Mouse (Mus musculus): ENCODE results near the gene Tmem196.
"Not testable (repeated sequence)": the region's sequence is repeated elsewhere in the genome, so short reads cannot be mapped to it uniquely, and the experiment has no call there.

Gene Tmem196

GRCm38 (mm10) chr12:119945589-119946310 lies at the start of gene Tmem196:
TSS of gene Tmem196 (plus strand) at chr12:119945822.
- 0 out of 2 replicates have a peak, but pooled peaks have one; percentile 26 for ATAC-seq (ENCODE audit: insufficient number of reproducible peaks, low FRiP score, low TSS enrichment)

DNA sequence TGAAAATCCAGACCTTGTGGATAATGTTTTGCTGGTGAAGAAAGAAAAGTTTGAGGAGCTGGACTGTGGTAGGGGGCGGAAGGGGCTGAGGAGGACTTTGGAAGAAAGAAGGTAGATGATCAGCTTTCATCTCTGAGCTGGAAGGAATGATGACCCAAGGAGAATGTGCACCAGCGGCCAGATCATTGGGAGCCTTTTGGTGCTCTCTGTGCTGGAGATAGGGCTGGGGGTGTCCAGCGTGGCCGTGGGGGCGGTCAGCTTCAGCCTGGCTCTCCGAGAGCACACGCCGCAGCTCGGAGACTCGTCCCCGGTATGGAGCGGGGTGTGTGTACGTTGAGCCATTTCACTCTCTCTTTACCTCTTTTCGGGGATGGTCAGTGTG lies 680 bp downstream of the Tmem196 start:
- no peak for ATAC-seq (ENCODE audit: insufficient number of reproducible peaks, low FRiP score, low TSS enrichment)

DNA sequence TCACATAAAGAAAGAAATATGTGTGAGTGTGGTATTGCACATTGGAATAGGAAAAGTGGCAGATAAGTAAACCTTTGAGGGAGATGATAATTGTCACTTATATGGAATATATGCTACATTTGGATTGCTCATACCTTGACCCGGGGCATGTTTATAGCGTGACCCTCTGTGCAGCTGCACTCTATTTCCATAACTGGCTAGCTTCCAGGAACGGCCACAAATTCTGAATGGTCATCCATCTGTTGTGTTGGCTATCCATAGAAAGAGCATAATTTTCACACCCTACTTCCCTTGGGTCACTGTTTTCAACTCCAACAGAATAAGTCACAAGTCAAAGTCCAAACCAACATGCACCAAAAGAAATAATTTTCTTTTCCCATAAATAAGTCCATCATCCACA lies 11.4 kb downstream of the Tmem196 start:
- no peak for ATAC-seq (ENCODE audit: insufficient number of reproducible peaks, low FRiP score, low TSS enrichment)

GRCm38 (mm10) chr12:119960730-119961129 lies 15.1 kb downstream of the Tmem196 start:
- no peak for ATAC-seq (ENCODE audit: insufficient number of reproducible peaks, low FRiP score, low TSS enrichment)

- no peak for ATAC-seq (ENCODE audit: insufficient number of reproducible peaks, low FRiP score, low TSS enrichment)
Observed at GRCm38 (mm10) chr12:119965373-119965772, 19.8 kb downstream of the Tmem196 start.

GRCm38 (mm10) chr12:119970068-119970467 lies 24.4 kb downstream of the Tmem196 start:
- ATAC-seq (ENCODE audit: insufficient number of reproducible peaks, low FRiP score, low TSS enrichment): no peak

- ATAC-seq (ENCODE audit: insufficient number of reproducible peaks, low FRiP score, low TSS enrichment): no peak
Observed at GRCm38 (mm10) chr12:119981731-119982130, 36.1 kb downstream of the Tmem196 start.

- ATAC-seq (ENCODE audit: insufficient number of reproducible peaks, low FRiP score, low TSS enrichment): no peak
Observed at GRCm38 (mm10) chr12:119998267-119998666, 52.6 kb downstream of the Tmem196 start.

DNA sequence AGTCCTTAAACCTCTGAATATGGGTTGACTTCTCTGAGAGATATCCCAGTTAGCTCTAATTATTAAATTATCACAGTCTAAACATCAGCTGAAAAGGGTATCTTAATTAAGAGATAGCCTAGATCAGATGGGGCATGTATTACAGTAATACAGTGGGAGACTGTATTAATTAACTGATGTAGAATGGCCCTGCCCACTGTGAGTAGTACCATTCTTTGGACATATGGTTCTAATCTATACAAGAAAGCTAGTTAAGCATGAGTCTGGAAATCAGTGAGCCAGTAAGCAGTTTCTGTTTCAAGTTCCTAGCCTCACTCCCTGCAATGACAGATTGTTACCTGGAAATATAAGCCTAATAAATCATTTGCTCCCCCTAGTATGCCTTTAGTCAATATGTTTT lies 58.7 kb downstream of the Tmem196 start:
- no peak for ATAC-seq (ENCODE audit: insufficient number of reproducible peaks, low FRiP score, low TSS enrichment)

DNA sequence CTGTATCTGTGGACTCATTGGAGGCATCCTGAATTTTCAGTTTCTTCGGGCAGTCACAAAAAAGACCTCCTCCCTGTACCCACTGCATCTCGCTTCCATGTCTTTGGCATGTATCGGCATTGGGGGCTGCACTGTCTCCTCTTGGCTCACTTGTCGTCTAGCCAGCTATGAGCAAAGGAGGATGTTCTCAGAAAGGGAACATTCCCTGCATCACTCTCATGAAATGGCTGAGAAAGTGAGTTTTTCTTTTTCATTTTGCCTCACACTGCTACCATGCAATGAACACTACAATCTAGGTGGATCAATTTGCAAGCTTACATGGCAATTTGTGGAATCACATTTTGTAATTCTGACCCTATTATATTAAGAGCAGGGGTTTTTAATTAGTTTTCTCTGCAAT lies 69.1 kb downstream of the Tmem196 start:
- no peak for ATAC-seq (ENCODE audit: insufficient number of reproducible peaks, low FRiP score, low TSS enrichment)

DNA sequence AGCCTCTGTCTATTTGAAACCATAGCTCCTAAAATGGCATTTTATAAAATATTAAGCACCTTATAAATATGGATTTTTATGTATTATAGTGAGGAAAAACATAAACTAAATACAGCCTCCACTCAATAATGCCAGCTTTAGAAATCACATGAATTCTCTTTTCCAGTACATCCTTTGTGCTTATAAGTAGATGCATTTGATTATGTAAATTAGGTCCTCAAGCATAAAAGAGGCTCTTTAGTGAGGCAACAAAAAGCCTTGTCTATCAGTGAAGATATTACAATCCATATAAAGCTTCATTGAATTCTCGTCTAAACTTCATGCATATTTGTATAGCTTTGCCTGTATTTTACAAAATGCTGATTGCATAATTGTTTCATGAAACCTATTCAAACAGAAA lies 69.6 kb downstream of the Tmem196 start:
- no peak for ATAC-seq (ENCODE audit: insufficient number of reproducible peaks, low FRiP score, low TSS enrichment)

DNA sequence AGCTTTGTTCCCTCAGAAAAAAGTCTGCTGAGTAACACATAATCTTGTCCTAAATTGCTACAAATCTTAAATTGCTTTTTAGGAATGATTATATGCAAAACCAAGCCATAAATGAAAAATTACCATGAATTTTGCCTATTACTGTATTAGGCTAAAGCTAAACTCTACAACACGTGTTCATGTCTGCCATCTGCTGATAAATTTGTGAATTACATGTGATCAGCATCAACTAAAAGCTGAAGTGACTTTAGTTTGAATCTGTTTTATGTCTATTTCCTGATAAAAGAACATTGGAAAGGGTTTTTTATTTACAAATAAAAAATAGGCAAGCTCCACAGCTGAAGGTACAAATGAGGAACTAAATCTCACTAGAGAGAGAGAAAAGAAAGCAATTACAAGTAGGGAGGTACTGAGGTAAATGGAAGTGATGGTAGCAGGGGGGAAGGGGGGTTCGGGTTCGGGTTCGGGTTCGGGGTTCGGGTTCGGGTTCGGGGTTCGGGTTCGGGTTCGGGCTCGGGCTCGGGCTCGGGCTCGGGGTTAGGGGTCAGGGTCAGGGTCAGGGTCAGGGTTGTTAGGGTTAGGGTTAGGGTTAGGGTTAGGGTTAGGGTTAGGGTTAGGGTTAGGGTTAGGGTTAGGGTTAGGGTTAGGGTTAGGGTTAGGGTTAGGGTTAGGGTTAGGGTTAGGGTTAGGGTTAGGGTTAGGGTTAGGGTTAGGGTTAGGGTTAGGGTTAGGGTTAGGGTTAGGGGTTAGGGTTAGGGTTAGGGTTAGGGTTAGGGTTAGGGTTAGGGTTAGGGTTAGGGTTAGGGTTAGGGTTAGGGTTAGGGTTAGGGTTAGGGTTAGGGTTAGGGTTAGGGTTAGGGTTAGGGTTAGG lies 82.7 kb downstream of the Tmem196 start:
- ATAC-seq (ENCODE audit: insufficient number of reproducible peaks, low FRiP score, low TSS enrichment): not testable (repeated sequence)
